Mouse (Mus musculus) spleen, adult 2 months (tissue): ENCODE data around the gene Trim11.

Experiments used
- CTCF ChIP-seq: fragments of 200-500 bp; IDR thresholded peaks from 2 replicates; pipeline ENCODE4 v1.5.1; 2011; ENCODE audit warnings: mild to moderate bottlenecking, inconsistent platforms; ENCODE audit not compliant: insufficient read depth, insufficient read length, insufficient replicate concordance; ENCODE audit errors: extremely low read depth
- POLR2A ChIP-seq: fragments of 200-500 bp; IDR thresholded peaks from 2 replicates; pipeline ENCODE4 v1.6.1; 2011; ENCODE audit warnings: low read depth, low read length, inconsistent platforms

- TF ChIP-seq CTCF: no peak
- no peak for TF ChIP-seq POLR2A
Observed at GRCm38 (mm10) chr11:58984657-58985056, 6.8 kb downstream of the Trim11 start.
